Mouse (Mus musculus): ENCODE measurements around the gene Fmnl2.

DNA sequence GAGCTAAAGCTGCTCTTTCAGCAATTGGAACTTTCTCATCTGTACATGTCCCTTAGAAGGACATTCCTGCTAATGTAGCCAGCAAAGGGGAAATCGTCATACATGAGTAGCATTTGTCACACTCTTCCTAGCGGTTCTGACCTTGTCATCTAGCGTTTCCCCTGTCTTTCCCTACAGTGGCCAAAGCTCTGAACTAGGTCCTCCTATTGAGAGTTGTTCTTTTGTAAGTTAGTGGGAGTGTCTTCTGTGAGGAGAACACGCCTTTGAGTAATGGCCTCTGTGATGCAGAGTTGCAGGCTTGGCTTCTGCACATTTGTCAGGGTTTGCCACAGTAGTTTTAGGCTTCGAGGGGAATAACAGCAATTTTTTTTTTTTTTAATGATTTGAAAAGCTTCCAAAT, 250.9 kb downstream of the Fmnl2 start:
- TF ChIP-seq CTCF (IDR thresholded peaks at IDR 0.05; ENCODE audit: extremely low read depth, insufficient read depth, insufficient read length, insufficient replicate concordance) (no peak), POLR2A (IDR thresholded peaks at IDR 0.05; ENCODE audit: low read depth, low read length) (no peak)
